Mouse (Mus musculus) testis, adult 2 months (tissue): ENCODE data around the gene Apoe. TPM values are rescaled to one million over a fixed set of nuclear protein-coding genes. Genes with fewer than 3 reads are reported as not detected.

ENCODE experiments used
- H3K27ac ChIP-seq: fragments of 200-500 bp; 2 replicates; pipeline ENCODE4 v1.5.1; 2012; ENCODE audit warnings: low read depth, low read length; ENCODE audit not compliant: control insufficient read depth, insufficient read depth
- H3K27me3 ChIP-seq: fragments of 200-500 bp; 2 replicates; pipeline ENCODE4 v1.6.1; 2012; ENCODE audit warnings: mild to moderate bottlenecking, low read length, moderate library complexity; ENCODE audit not compliant: control insufficient read depth, insufficient read depth
- H3K36me3 ChIP-seq: fragments of 200-500 bp; 2 replicates; pipeline ENCODE4 v1.6.1; 2012; ENCODE audit warnings: mild to moderate bottlenecking, low read length; ENCODE audit not compliant: control insufficient read depth, insufficient read depth
- H3K4me1 ChIP-seq: fragments of 200-500 bp; 2 replicates; pipeline ENCODE4 v1.6.1; 2012; ENCODE audit warnings: low read length; ENCODE audit not compliant: control insufficient read depth, insufficient read depth
- H3K4me3 ChIP-seq: fragments of 200-500 bp; 2 replicates; pipeline ENCODE4 v1.5.1; 2012; ENCODE audit warnings: low read depth, mild to moderate bottlenecking, low read length, moderate library complexity, mixed read lengths; ENCODE audit not compliant: control insufficient read depth
- CTCF ChIP-seq: fragments of 200-500 bp; IDR thresholded peaks from 2 replicates; pipeline ENCODE4 v1.5.1; 2012; ENCODE audit warnings: low read depth, mild to moderate bottlenecking, inconsistent platforms, low read length, moderate library complexity; ENCODE audit not compliant: control insufficient read depth, insufficient read depth, insufficient replicate concordance
- POLR2A ChIP-seq: fragments of 200-500 bp; IDR thresholded peaks from 2 replicates; pipeline ENCODE4 v1.6.1; 2012; ENCODE audit warnings: low read depth, mild to moderate bottlenecking, inconsistent platforms, low read length, moderate library complexity; ENCODE audit not compliant: control insufficient read depth
- polyA plus RNA-seq: library from polyadenylated mRNA; depleted of rRNA; stranded (reverse); fragments of >200 nt; gene quantifications from 2 replicates; pipeline ENCODE4 v1.2.3, GENCODE M21; 2012

Gene Apoe
- polyA plus RNA-seq, 1 experiment: 122 TPM

GRCm38 (mm10) chr7:19696336-19696873 lies 2.6 kb downstream of the Apoe start:
- Histone ChIP-seq H3K27me3 (no peaks in the 10 kb centered on the region; the same call in 1 of the 2 replicates), H3K36me3 (no peaks in the 10 kb centered on the region), H3K4me3 (peak overlapping the region; percentile 14), H3K4me1 (peaks cover 30% of the 10 kb centered on the region), H3K27ac (no peak overlapping the region)
- TF ChIP-seq CTCF: no peak
- no peak for TF ChIP-seq POLR2A

DNA sequence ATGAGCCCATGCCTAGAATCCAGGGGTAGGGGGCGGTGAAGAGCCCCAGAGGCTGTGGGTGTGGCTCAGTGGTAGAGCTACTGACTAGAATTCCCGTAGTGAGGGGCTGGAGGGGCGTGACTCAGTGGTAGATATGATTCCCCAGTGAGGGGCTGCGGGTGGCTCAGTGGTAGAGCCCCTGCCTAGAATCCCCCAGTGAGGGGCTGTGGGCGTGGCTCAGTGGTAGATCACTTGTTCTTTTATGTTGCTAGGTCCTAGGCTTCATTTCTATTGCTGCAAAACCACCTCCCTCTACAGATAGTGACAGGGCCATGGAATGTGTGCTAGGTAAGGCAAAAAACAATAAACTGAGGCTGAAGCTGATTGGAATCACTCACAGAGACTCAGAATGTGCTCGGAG lies 3.1 kb downstream of the Apoe start:
- H3K4me3 ChIP-seq: no peak overlapping the region
- TF ChIP-seq CTCF (no peak), POLR2A (no peak)
- peaks cover 33% of the 10 kb centered on the region for H3K4me1 ChIP-seq
- H3K27me3 ChIP-seq: no peaks in the 10 kb centered on the region; the same call in 1 of the 2 replicates
- H3K27ac ChIP-seq: no peak overlapping the region
- no peaks in the 10 kb centered on the region for H3K36me3 ChIP-seq

GRCm38 (mm10) chr7:19695213-19695594 lies 3.8 kb downstream of the Apoe start:
- no peak overlapping the region for H3K27ac ChIP-seq
- H3K4me3 ChIP-seq: no peak overlapping the region
- peaks cover 31% of the 10 kb centered on the region for H3K4me1 ChIP-seq

DNA sequence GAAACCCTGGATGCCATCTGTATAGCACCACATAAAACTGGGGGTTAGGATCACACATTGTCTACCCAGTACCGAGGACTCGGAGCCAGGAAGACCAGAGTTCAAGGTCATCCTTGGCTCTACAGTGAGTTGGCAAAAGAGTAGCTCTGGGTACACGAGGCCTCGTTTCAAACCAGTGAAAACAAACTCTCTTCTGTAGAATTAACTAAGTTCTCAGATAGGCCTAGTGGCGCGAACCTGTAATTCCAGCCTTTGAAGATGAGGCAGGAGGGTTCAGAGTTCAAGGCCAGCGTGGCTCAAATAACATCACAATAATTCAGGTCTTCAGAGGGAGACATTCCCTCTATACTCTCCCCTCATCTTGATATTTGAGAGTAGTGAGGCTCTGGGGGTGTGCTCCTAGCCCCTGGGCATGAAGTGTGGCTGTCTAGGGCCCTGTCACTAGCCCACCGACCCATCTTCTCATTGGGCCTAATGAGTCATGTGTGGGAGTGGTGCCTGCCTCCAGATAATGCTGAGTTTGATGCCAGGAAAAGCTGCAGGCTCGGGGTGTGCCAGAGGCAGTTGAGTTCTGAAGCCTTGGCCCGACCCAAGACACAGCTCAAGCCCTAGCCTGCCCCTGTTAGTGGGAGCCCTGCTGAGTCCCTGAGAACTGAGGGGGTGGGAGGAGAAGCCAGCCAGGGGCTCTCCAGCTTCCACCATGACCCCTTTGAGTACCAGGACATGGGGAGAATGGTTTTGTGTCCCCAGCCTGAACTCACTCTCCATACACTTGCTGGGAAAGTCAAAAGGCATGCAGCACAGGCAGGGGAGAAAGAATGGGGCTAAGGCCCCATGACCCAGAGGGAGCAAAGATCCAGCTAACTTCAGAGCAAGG lies 4.4 kb downstream of the Apoe start:
- Histone ChIP-seq H3K4me1 (peaks cover 30% of the 10 kb centered on the region), H3K27me3 (no peaks in the 10 kb centered on the region; the same call in 1 of the 2 replicates), H3K36me3 (no peaks in the 10 kb centered on the region), H3K27ac (no peak overlapping the region), H3K4me3 (no peak overlapping the region)
- TF ChIP-seq POLR2A: no peak
- no peak for TF ChIP-seq CTCF

More at GRCm38 (mm10) chr7:19695213-19695594, 3.8 kb downstream of the Apoe start:
- no peak for TF ChIP-seq POLR2A
- no peak for TF ChIP-seq CTCF
- Histone ChIP-seq H3K27me3 (no peaks in the 10 kb centered on the region; the same call in 1 of the 2 replicates), H3K36me3 (no peaks in the 10 kb centered on the region)

DNA sequence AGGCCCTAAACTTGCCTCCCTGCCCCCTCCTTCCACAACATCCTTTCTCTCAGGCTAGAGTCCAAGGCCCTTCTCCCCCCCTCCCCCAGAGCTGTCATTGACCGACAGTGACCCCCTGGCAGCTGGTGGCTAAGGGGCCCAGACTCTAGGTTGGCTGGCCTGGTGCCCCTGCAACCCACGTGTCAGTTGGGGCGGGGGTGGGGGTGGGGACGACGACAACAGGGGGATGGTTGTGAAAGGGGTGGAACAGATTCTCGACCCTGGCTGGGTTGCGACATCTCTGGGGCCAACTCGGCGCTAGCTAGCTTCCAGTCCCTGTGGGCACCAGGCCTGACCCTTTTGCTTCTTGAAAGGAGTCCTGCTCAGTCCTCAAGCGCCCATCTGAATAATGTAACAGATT lies 5.6 kb downstream of the Apoe start:
- Histone ChIP-seq H3K4me3 (no peak overlapping the region), H3K27ac (peak overlapping the region; percentile 46; the same call in 1 of the 2 replicates), H3K36me3 (no peaks in the 10 kb centered on the region), H3K27me3 (no peaks in the 10 kb centered on the region), H3K4me1 (peaks cover 22% of the 10 kb centered on the region)
- TF ChIP-seq CTCF (no peak), POLR2A (no peak)

DNA sequence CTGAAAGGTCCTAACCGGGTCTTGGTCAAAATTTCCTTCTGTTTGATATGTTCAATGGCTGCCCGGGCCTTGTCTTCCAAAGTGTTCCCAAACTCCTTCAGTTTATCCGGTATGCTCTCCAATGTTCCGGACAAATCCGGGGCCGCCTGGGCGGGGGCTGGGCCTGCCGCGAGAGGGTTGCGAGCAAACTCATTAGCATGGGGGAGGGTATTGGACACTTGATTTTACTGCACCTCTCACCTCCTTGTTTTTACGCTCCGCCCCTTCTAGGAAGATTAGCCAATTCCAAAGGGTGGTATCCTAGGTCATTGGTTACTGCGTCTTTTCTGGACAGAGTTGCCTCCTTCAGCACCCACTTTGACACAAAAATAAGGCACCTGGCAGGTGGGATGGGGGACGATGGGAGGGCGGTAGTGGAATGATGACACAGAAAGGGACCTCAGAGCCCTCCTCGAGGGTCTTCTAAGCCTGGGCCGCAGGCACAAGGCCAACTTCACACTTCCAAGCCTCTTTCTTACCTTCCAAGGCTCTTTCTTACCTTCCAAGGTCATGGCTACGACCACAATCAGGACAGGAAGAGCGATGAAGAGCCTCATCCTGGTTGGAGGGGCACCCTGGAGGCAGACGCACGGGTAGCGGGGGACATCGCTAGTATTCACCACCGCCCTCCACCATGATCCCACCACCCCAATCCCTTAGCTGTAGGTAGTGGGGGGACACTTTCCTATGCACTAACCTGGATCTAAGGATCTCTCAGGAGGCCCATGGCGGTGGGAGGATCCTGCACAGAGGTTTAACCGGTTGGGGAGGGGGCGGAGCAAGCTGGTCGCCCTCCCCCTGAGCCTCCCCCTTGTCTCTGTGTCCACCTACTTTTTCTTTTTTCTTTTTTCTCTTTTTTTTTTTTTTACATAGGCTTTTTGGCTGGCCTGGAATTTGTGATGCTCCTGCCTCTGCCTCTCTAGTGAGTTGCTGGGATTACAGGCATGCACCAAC lies 6.8 kb downstream of the Apoe start, which contains the start of gene Apoc1:
Gene Apoc1, minus strand, starts transcription at position 788 of the 993 bp plus-strand sequence.
- no peak within 1 kb of the TSS for H3K27ac ChIP-seq
- no peak within 1 kb of the TSS for H3K4me3 ChIP-seq
- no peaks in the 10 kb centered on the region for H3K27me3 ChIP-seq
- H3K36me3 ChIP-seq: no peaks in the 10 kb centered on the region
- H3K4me1 ChIP-seq: peaks cover 19% of the 10 kb centered on the region
- TF ChIP-seq CTCF (no peak), POLR2A (no peak)
